Mouse (Mus musculus) hindbrain, embryonic 13.5 days (tissue): ENCODE measurements around the gene Gm14692. TPM values are rescaled to one million over a fixed set of nuclear protein-coding genes. Genes with fewer than 3 reads are reported as not detected.
"Not testable (repeated sequence)": the region's sequence is repeated elsewhere in the genome, so short reads cannot be mapped to it uniquely, and the experiment has no call there.

Experiments used
- ATAC-seq: fragments of 200-750 bp; cut with Nextera tagmentation; 2 replicates; pipeline ENCODE4 v1.8.0; 2017; ENCODE audit warnings: moderate TSS enrichment; ENCODE audit not compliant: low FRiP score
- H3K27ac ChIP-seq: fragments of 300-500 bp; sonication (generic); 2 replicates; pipeline ENCODE4 v1.5.1; 2015; ENCODE audit warnings: inconsistent platforms, mild to moderate bottlenecking, moderate library complexity
- H3K27me3 ChIP-seq: fragments of 300-500 bp; sonication (generic); 2 replicates; pipeline ENCODE4 v1.6.1; 2015; ENCODE audit warnings: mild to moderate bottlenecking, inconsistent platforms
- H3K36me3 ChIP-seq: fragments of 300-500 bp; sonication (generic); 2 replicates; pipeline ENCODE4 v1.6.1; 2015; ENCODE audit warnings: mild to moderate bottlenecking, inconsistent platforms
- H3K4me1 ChIP-seq: fragments of 300-500 bp; sonication (generic); replicated peaks from 2 replicates; pipeline ENCODE4 v1.6.1; 2015; ENCODE audit warnings: inconsistent platforms
- H3K4me2 ChIP-seq: fragments of 300-500 bp; sonication (generic); 2 replicates; pipeline ENCODE4 v1.6.1; 2015; ENCODE audit warnings: inconsistent platforms, mild to moderate bottlenecking, moderate library complexity
- H3K4me3 ChIP-seq: fragments of 300-500 bp; sonication (generic); 2 replicates; pipeline ENCODE4 v1.5.1; 2015; ENCODE audit warnings: mild to moderate bottlenecking, inconsistent platforms
- H3K9ac ChIP-seq: fragments of 300-500 bp; sonication (generic); 2 replicates; pipeline ENCODE4 v1.6.1; 2015; ENCODE audit warnings: mild to moderate bottlenecking, inconsistent platforms
- H3K9me3 ChIP-seq: fragments of 300-500 bp; sonication (generic); 2 replicates; pipeline ENCODE4 v1.6.1; 2016; ENCODE audit warnings: inconsistent platforms
- WGBS: fragments of 180-500 bp; shearing (Covaris S2); methylation state at CpG from one replicate; pipeline ENCODE4 v1.1.7; 2015; 5-methylcytosine and 5-hydroxymethylcytosine counted together
- polyA plus RNA-seq: library from polyadenylated mRNA; unstranded; fragments of >200 nt; fragmentation: Nextera tagmentation; extraction: Ambion mirVana; gene quantifications from 2 replicates; pipeline ENCODE4 v1.2.1, GENCODE M21; 2015

The Gm14692 gene
- not detected in 2 replicates for polyA plus RNA-seq

DNA sequence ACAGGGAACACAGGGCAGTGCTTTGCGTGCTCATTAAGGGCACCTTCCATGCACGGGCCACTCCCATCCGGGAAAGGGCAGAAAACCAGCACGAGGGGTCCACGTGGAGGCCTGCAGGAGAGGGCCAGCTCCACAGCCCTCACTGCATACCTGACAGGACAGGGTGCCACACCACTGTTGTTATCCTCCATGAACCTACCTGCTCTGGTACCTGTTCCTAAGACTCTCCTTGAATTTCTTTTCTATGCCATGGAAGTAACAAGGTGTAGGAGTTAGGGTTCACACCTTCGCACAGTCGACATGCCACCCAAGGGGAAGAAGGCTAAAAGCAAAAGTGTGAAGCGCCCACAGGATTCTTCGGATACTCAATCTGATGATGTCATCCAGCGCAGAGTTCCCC, at the start of gene Gm14692:
Gm14692 (plus strand) TSS at position 301 of the 400 bp plus-strand sequence.
- not testable (repeated sequence) for H3K4me2 ChIP-seq, H3K27me3 ChIP-seq, H3K4me1 ChIP-seq, H3K9ac ChIP-seq, H3K27ac ChIP-seq, H3K36me3 ChIP-seq, H3K9me3 ChIP-seq, H3K4me3 ChIP-seq, ATAC-seq
- WGBS: 72% methylated on average over 3 of the region's 10 CpGs

DNA sequence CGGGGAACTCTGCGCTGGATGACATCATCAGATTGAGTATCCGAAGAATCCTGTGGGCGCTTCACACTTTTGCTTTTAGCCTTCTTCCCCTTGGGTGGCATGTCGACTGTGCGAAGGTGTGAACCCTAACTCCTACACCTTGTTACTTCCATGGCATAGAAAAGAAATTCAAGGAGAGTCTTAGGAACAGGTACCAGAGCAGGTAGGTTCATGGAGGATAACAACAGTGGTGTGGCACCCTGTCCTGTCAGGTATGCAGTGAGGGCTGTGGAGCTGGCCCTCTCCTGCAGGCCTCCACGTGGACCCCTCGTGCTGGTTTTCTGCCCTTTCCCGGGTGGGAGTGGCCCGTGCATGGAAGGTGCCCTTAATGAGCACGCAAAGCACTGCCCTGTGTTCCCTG, 2.0 kb upstream of the Gm14692 start, which contains the start of gene Gm1140:
Gm1140 (minus strand) TSS at position 101 of the 400 bp plus-strand sequence.
- 92% methylated on average over 3 of the region's 11 CpGs for WGBS
- not testable (repeated sequence) for H3K27me3 ChIP-seq, H3K4me1 ChIP-seq, H3K4me3 ChIP-seq, H3K36me3 ChIP-seq, H3K9ac ChIP-seq, H3K4me2 ChIP-seq, H3K9me3 ChIP-seq, H3K27ac ChIP-seq, ATAC-seq

Other genes starting within 250 kb of the Gm14692 start
- gene Gm1140, start 2.1 kb upstream of the Gm14692 start, polyA plus RNA-seq: not detected in 2 replicates
- not detected in 2 replicates for gene 4933436I01Rik, start 225.8 kb downstream of the Gm14692 start, polyA plus RNA-seq